Mouse (Mus musculus): ENCODE results near the gene Manbal. TPM values are rescaled to one million over a fixed set of nuclear protein-coding genes. Genes with fewer than 3 reads are reported as not detected.

Gene Manbal
- polyA plus RNA-seq, 1 experiment: 75.9 TPM

GRCm38 (mm10) chr2:157436496-157436895, 69.1 kb downstream of the Manbal start:
- H3K4me3 ChIP-seq (ENCODE audit: insufficient read depth, low read depth, low read length): no peak overlapping the region
- TF ChIP-seq POLR2A (IDR thresholded peaks at IDR 0.05; ENCODE audit: low read depth, low read length): no peak
- TF ChIP-seq CTCF (conservative IDR thresholded peaks at IDR 0.05; ENCODE audit: insufficient read depth, insufficient read length, low read depth, low read length): no peak
- WGBS: 80% methylated on average over 11 of the region's 11 CpGs
- no peak for DNase-seq
- peaks cover 12% of the 10 kb centered on the region; the same call in 1 of the 2 replicates for H3K4me1 ChIP-seq (ENCODE audit: control insufficient read depth, insufficient read depth, low read length)
- H3K36me3 ChIP-seq (ENCODE audit: control insufficient read depth, insufficient read depth, low read length): no peaks in the 10 kb centered on the region
- H3K27me3 ChIP-seq (replicated peaks; ENCODE audit: control insufficient read depth, insufficient read depth, low read length): no peaks in the 10 kb centered on the region
- H3K27ac ChIP-seq (ENCODE audit: insufficient read depth, low read depth, low read length): no peak overlapping the region

GRCm38 (mm10) chr2:157437123-157437522, 69.7 kb downstream of the Manbal start:
- H3K36me3 ChIP-seq (ENCODE audit: control insufficient read depth, insufficient read depth, low read length): no peaks in the 10 kb centered on the region
- H3K4me1 ChIP-seq (ENCODE audit: control insufficient read depth, insufficient read depth, low read length): peaks cover 12% of the 10 kb centered on the region; the same call in 1 of the 2 replicates
- no peak overlapping the region for H3K4me3 ChIP-seq (ENCODE audit: insufficient read depth, low read depth, low read length)
- TF ChIP-seq CTCF (conservative IDR thresholded peaks at IDR 0.05; ENCODE audit: insufficient read depth, insufficient read length, low read depth, low read length) (no peak), POLR2A (IDR thresholded peaks at IDR 0.05; ENCODE audit: low read depth, low read length) (no peak)
- 100% methylated on average over 3 of the region's 3 CpGs for WGBS
- H3K27ac ChIP-seq (ENCODE audit: insufficient read depth, low read depth, low read length): no peak overlapping the region
- H3K27me3 ChIP-seq (replicated peaks; ENCODE audit: control insufficient read depth, insufficient read depth, low read length): no peaks in the 10 kb centered on the region
- no peak for DNase-seq

DNA sequence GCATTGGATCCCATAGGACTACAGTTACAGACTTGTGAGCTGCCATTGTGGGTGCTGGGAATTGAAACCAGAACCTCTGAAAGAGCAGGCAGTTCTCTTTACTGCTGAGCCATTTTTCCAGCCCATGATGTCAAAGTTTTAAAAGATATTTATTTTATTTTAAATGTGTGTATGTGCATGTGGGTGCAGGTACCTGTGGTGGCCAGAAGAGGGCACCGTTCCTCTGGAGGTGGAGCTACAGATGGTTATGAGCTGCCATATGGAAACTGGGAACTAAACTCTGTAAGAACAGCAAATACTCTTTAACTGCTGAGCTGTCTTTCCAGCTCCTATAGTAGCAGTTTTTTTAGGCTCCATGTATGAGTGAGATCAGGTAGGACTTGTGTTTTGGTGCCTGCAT, 74.0 kb downstream of the Manbal start:
- no peak overlapping the region for H3K4me3 ChIP-seq (ENCODE audit: insufficient read depth, low read depth, low read length)
- H3K4me1 ChIP-seq (ENCODE audit: control insufficient read depth, insufficient read depth, low read length): no peaks in the 10 kb centered on the region
- no peak overlapping the region for H3K27ac ChIP-seq (ENCODE audit: insufficient read depth, low read depth, low read length)
- WGBS: 100% methylated on average over 1 of the region's 1 CpGs
- no peak for TF ChIP-seq POLR2A (IDR thresholded peaks at IDR 0.05; ENCODE audit: low read depth, low read length)
- peak; percentile 23; the same call in 1 of the 2 replicates for TF ChIP-seq CTCF (conservative IDR thresholded peaks at IDR 0.05; ENCODE audit: insufficient read depth, insufficient read length, low read depth, low read length)
- H3K36me3 ChIP-seq (ENCODE audit: control insufficient read depth, insufficient read depth, low read length): no peaks in the 10 kb centered on the region
- no peaks in the 10 kb centered on the region for H3K27me3 ChIP-seq (replicated peaks; ENCODE audit: control insufficient read depth, insufficient read depth, low read length)
- DNase-seq: no peak

Other genes starting within 250 kb of the Manbal start
- 16.4 and 23.5 TPM in 2 replicates for gene Samhd1, start 232.3 kb upstream of the Manbal start, polyA plus RNA-seq (2012; rRNA removed)
- 3.1 and 3.2 TPM in 2 replicates for gene Rbl1, start 163.1 kb upstream of the Manbal start, polyA plus RNA-seq (2012; rRNA removed)
- gene Rpn2, start 88.6 kb upstream of the Manbal start, polyA plus RNA-seq (2012; rRNA removed): 171 and 196 TPM in 2 replicates
- 0.12 and 0.13 TPM in 2 replicates for gene Mroh8, start 88.0 kb upstream of the Manbal start, polyA plus RNA-seq (2012; rRNA removed)
- not detected in 2 replicates for gene Ghrh, start 20.1 kb upstream of the Manbal start, polyA plus RNA-seq (2012; rRNA removed)
- gene Src, start 50.9 kb downstream of the Manbal start, polyA plus RNA-seq (2012; rRNA removed): 31.8 and 33.9 TPM in 2 replicates
- 1.9 and 3.9 TPM in 2 replicates for gene Nnat, start 192.5 kb downstream of the Manbal start, polyA plus RNA-seq (2012; rRNA removed)
- gene Blcap, start 203.7 kb downstream of the Manbal start, polyA plus RNA-seq (2012; rRNA removed): 43.7 and 49.5 TPM in 2 replicates

Data from kidney, adult 2 months (tissue).